Mouse (Mus musculus) midbrain, embryonic 11.5 days (tissue): ENCODE results near the gene Mrpl42. TPM values are rescaled to one million over a fixed set of nuclear protein-coding genes. Genes with fewer than 3 reads are reported as not detected.
"Not testable (repeated sequence)": the region's sequence is repeated elsewhere in the genome, so short reads cannot be mapped to it uniquely, and the experiment has no call there.

Experiments
- ATAC-seq: fragments of 200-750 bp; cut with Nextera tagmentation; 2 replicates; pipeline ENCODE4 v1.8.0; 2017; ENCODE audit warnings: moderate TSS enrichment, moderate library complexity; ENCODE audit not compliant: low FRiP score
- DNase-seq: peaks from one replicate; pipeline ENCODE4 v3.0.0; 2015; ENCODE audit warnings: low spot score; ENCODE audit errors: missing footprints
- H3K27ac ChIP-seq: fragments of 300-500 bp; sonication (generic); 2 replicates; pipeline ENCODE4 v1.5.1; 2014; ENCODE audit warnings: low read depth, low read length
- H3K27me3 ChIP-seq: fragments of 300-500 bp; sonication (generic); 2 replicates; pipeline ENCODE4 v1.6.1; 2014; ENCODE audit warnings: mild to moderate bottlenecking, low read length, moderate library complexity, mixed read lengths; ENCODE audit not compliant: control insufficient read depth, insufficient read depth
- H3K36me3 ChIP-seq: fragments of 300-500 bp; sonication (generic); 2 replicates; pipeline ENCODE4 v1.6.1; 2014; ENCODE audit warnings: mild to moderate bottlenecking, low read length, moderate library complexity, mixed read lengths; ENCODE audit not compliant: control insufficient read depth, insufficient read depth
- H3K4me1 ChIP-seq: fragments of 300-500 bp; sonication (generic); 2 replicates; pipeline ENCODE4 v1.6.1; 2014; ENCODE audit warnings: low read length; ENCODE audit not compliant: control insufficient read depth, insufficient read depth
- H3K4me2 ChIP-seq: fragments of 300-500 bp; sonication (generic); 2 replicates; pipeline ENCODE4 v1.6.1; 2014; ENCODE audit warnings: mild to moderate bottlenecking, moderate library complexity
- H3K4me3 ChIP-seq: fragments of 300-500 bp; sonication (generic); 2 replicates; pipeline ENCODE4 v1.5.1; 2014; ENCODE audit warnings: low read depth, low read length
- H3K9ac ChIP-seq: fragments of 300-500 bp; sonication (generic); 2 replicates; pipeline ENCODE4 v1.6.1; 2014; ENCODE audit warnings: low read length
- H3K9me3 ChIP-seq: fragments of 300-500 bp; sonication (generic); 2 replicates; pipeline ENCODE4 v1.6.1; 2016; ENCODE audit warnings: low read length; ENCODE audit not compliant: control insufficient read depth
- WGBS: fragments of 180-500 bp; shearing (Covaris S2); extraction: QIAGEN DNeasy Blood & Tissue Kit; methylation state at CpG from one replicate; pipeline ENCODE4 v1.1.7; 2014; 5-methylcytosine and 5-hydroxymethylcytosine counted together
- polyA plus RNA-seq: library from polyadenylated mRNA; unstranded; fragments of >200 nt; fragmentation: Nextera tagmentation; extraction: Ambion mirVana; gene quantifications from 2 replicates; pipeline ENCODE4 v1.2.1, GENCODE M21; 2014

Mrpl42 gene
- 316 and 343 TPM in 2 replicates for polyA plus RNA-seq

GRCm38 (mm10) chr10:95501463-95502081, at the start of gene Mrpl42:
Gene Mrpl42, minus strand, starts transcription at chr10:95501940.
- H3K4me3 ChIP-seq: peak within 1 kb of the TSS; percentile 81
- H3K9ac ChIP-seq: peak within 1 kb of the TSS; percentile 91
- H3K4me2 ChIP-seq: peak within 1 kb of the TSS; percentile 56
- no peaks in the 10 kb centered on the region for H3K36me3 ChIP-seq
- peak; percentile 98 for DNase-seq
- WGBS: under 1% methylated on average over 35 of the region's 35 CpGs
- peak within 1 kb of the TSS; percentile 77 for H3K27ac ChIP-seq
- peaks cover 8% of the 10 kb centered on the region; the same call in 1 of the 2 replicates for H3K4me1 ChIP-seq
- H3K9me3 ChIP-seq: no peaks in the 10 kb centered on the region
- no peaks in the 10 kb centered on the region for H3K27me3 ChIP-seq
- ATAC-seq: peak; percentile 98

GRCm38 (mm10) chr10:95550506-95550905, 48.8 kb upstream of the Mrpl42 start:
- H3K4me3 ChIP-seq: no peak overlapping the region
- 69% methylated on average over 1 of the region's 1 CpGs for WGBS
- H3K9me3 ChIP-seq: no peaks in the 10 kb centered on the region
- no peak overlapping the region for H3K4me2 ChIP-seq
- no peaks in the 10 kb centered on the region; the same call in 1 of the 2 replicates for H3K36me3 ChIP-seq
- no peak overlapping the region for H3K27ac ChIP-seq
- H3K4me1 ChIP-seq: no peaks in the 10 kb centered on the region
- H3K27me3 ChIP-seq: no peaks in the 10 kb centered on the region
- no peak overlapping the region for H3K9ac ChIP-seq
- peak; percentile 90 for DNase-seq
- ATAC-seq: no peak

GRCm38 (mm10) chr10:95549080-95549479, 47.3 kb upstream of the Mrpl42 start:
- not testable (repeated sequence) for H3K27me3 ChIP-seq, H3K4me1 ChIP-seq, H3K9ac ChIP-seq, H3K36me3 ChIP-seq, H3K4me2 ChIP-seq, DNase-seq, H3K9me3 ChIP-seq, H3K4me3 ChIP-seq, ATAC-seq, H3K27ac ChIP-seq
- WGBS: 68% methylated on average over 5 of the region's 5 CpGs

- Histone ChIP-seq H3K9me3 (no peaks in the 10 kb centered on the region), H3K36me3 (no peaks in the 10 kb centered on the region; the same call in 1 of the 2 replicates), H3K4me1 (no peaks in the 10 kb centered on the region), H3K27ac (no peak overlapping the region), H3K9ac (no peak overlapping the region), H3K4me2 (no peak overlapping the region), H3K4me3 (no peak overlapping the region), H3K27me3 (no peaks in the 10 kb centered on the region)
- DNase-seq: no peak
- no peak for ATAC-seq
- WGBS: 89% methylated on average over 11 of the region's 11 CpGs
Observed at GRCm38 (mm10) chr10:95548154-95548826, 46.5 kb upstream of the Mrpl42 start.

GRCm38 (mm10) chr10:95546178-95546577, 44.4 kb upstream of the Mrpl42 start:
- no peak overlapping the region for H3K9ac ChIP-seq
- H3K36me3 ChIP-seq: no peaks in the 10 kb centered on the region; the same call in 1 of the 2 replicates
- no peaks in the 10 kb centered on the region for H3K4me1 ChIP-seq
- DNase-seq: no peak
- H3K4me3 ChIP-seq: no peak overlapping the region
- H3K9me3 ChIP-seq: no peaks in the 10 kb centered on the region
- no peak for ATAC-seq
- no peak overlapping the region for H3K4me2 ChIP-seq
- WGBS: 94% methylated on average over 2 of the region's 2 CpGs
- H3K27ac ChIP-seq: no peak overlapping the region
- no peaks in the 10 kb centered on the region for H3K27me3 ChIP-seq

- no peak overlapping the region for H3K27ac ChIP-seq
- H3K27me3 ChIP-seq: no peaks in the 10 kb centered on the region
- H3K4me2 ChIP-seq: no peak overlapping the region
- ATAC-seq (no peak), DNase-seq (peak; percentile 82)
- no peak overlapping the region for H3K9ac ChIP-seq
- 87% methylated on average over 4 of the region's 4 CpGs for WGBS
- H3K4me1 ChIP-seq: no peaks in the 10 kb centered on the region
- H3K9me3 ChIP-seq: no peaks in the 10 kb centered on the region
- H3K36me3 ChIP-seq: no peaks in the 10 kb centered on the region; the same call in 1 of the 2 replicates
- no peak overlapping the region for H3K4me3 ChIP-seq
Observed at GRCm38 (mm10) chr10:95545051-95545450, 43.3 kb upstream of the Mrpl42 start.

GRCm38 (mm10) chr10:95544651-95545050, 42.9 kb upstream of the Mrpl42 start:
- no peak overlapping the region for H3K9ac ChIP-seq
- H3K36me3 ChIP-seq: no peaks in the 10 kb centered on the region; the same call in 1 of the 2 replicates
- no peaks in the 10 kb centered on the region for H3K4me1 ChIP-seq
- ATAC-seq: no peak
- peak; percentile 72 for DNase-seq
- WGBS: 55% methylated on average over 2 of the region's 2 CpGs
- no peaks in the 10 kb centered on the region for H3K27me3 ChIP-seq
- H3K4me2 ChIP-seq: no peak overlapping the region
- no peak overlapping the region for H3K4me3 ChIP-seq
- no peaks in the 10 kb centered on the region for H3K9me3 ChIP-seq
- H3K27ac ChIP-seq: no peak overlapping the region

- no peaks in the 10 kb centered on the region for H3K4me1 ChIP-seq
- no peak overlapping the region for H3K4me2 ChIP-seq
- no peaks in the 10 kb centered on the region for H3K27me3 ChIP-seq
- H3K36me3 ChIP-seq: no peaks in the 10 kb centered on the region; the same call in 1 of the 2 replicates
- no peak overlapping the region for H3K4me3 ChIP-seq
- H3K27ac ChIP-seq: no peak overlapping the region
- no peak overlapping the region for H3K9ac ChIP-seq
- ATAC-seq: no peak
- DNase-seq: no peak
- no peaks in the 10 kb centered on the region for H3K9me3 ChIP-seq
Observed at GRCm38 (mm10) chr10:95544004-95544403, 42.3 kb upstream of the Mrpl42 start.

GRCm38 (mm10) chr10:95543377-95543776, 41.6 kb upstream of the Mrpl42 start:
- ATAC-seq: no peak

More at GRCm38 (mm10) chr10:95543377-95543776, 41.6 kb upstream of the Mrpl42 start:
- DNase-seq: peak; percentile 75
- Histone ChIP-seq H3K36me3 (no peaks in the 10 kb centered on the region; the same call in 1 of the 2 replicates), H3K9me3 (no peaks in the 10 kb centered on the region), H3K27ac (no peak overlapping the region), H3K4me1 (no peaks in the 10 kb centered on the region), H3K9ac (no peak overlapping the region), H3K4me2 (no peak overlapping the region), H3K27me3 (no peaks in the 10 kb centered on the region), H3K4me3 (no peak overlapping the region)
- 86% methylated on average over 2 of the region's 2 CpGs for WGBS
